Mouse (Mus musculus) heart, postnatal 0 days (tissue): ENCODE measurements around the gene Bicd2.

Experiments
- CTCF ChIP-seq: IDR thresholded peaks from 2 replicates; pipeline ENCODE4 v1.5.1; 2016; ENCODE audit warnings: antibody characterized with exemption, control low read depth, low read depth
- EP300 ChIP-seq: IDR thresholded peaks from 2 replicates; pipeline ENCODE4 v1.6.1; 2016; ENCODE audit warnings: antibody characterized with exemption, low read depth

GRCm38 (mm10) chr13:49428042-49428675 lies 86.8 kb downstream of the Bicd2 start:
- TF ChIP-seq CTCF (no peak), EP300 (no peak)
